Mouse (Mus musculus) urinary bladder, adult 18-20 months (tissue): ENCODE data around the gene P3h4.
"Not testable (repeated sequence)": the region's sequence is repeated elsewhere in the genome, so short reads cannot be mapped to it uniquely, and the experiment has no call there.

Experiments used
- DNase-seq, 2 experiments: peaks; one replicate each; pipeline ENCODE4 v3.0.0; 2022; ENCODE audit warnings: low spot score in 2 of 2, mixed read lengths in 2 of 2

P3h4 gene

GRCm38 (mm10) chr11:100361059-100361458 lies 53.6 kb downstream of the P3h4 start:
- not testable (repeated sequence) for DNase-seq

- no peak for DNase-seq
Measured at GRCm38 (mm10) chr11:100360175-100360574, 54.5 kb downstream of the P3h4 start.
